Mouse (Mus musculus) heart, embryonic 11.5 days (tissue): ENCODE measurements around the gene Gm14393. TPM values are rescaled to one million over a fixed set of nuclear protein-coding genes. Genes with fewer than 3 reads are reported as not detected.
"Not testable (repeated sequence)": the region's sequence is repeated elsewhere in the genome, so short reads cannot be mapped to it uniquely, and the experiment has no call there.

Source experiments
- ATAC-seq: fragments of 200-750 bp; cut with Nextera tagmentation; replicated peaks from 2 replicates; pipeline ENCODE4 v1.8.0; 2017; ENCODE audit warnings: moderate library complexity; ENCODE audit not compliant: insufficient number of reproducible peaks, low FRiP score, low TSS enrichment
- H3K27ac ChIP-seq: fragments of 300-500 bp; sonication (generic); 2 replicates; pipeline ENCODE4 v1.5.1; 2014; ENCODE audit warnings: mild to moderate bottlenecking, low read depth, low read length
- H3K27me3 ChIP-seq: fragments of 300-500 bp; sonication (generic); 2 replicates; pipeline ENCODE4 v1.6.1; 2014; ENCODE audit warnings: mild to moderate bottlenecking, low read length, mixed read lengths; ENCODE audit not compliant: control insufficient read depth, insufficient read depth
- H3K36me3 ChIP-seq: fragments of 300-500 bp; sonication (generic); 2 replicates; pipeline ENCODE4 v1.6.1; 2014; ENCODE audit warnings: mild to moderate bottlenecking, low read length, moderate library complexity, mixed read lengths; ENCODE audit not compliant: control insufficient read depth, insufficient read depth
- H3K4me1 ChIP-seq: fragments of 300-500 bp; sonication (generic); 2 replicates; pipeline ENCODE4 v1.6.1; 2014; ENCODE audit warnings: low read length; ENCODE audit not compliant: control insufficient read depth, insufficient read depth
- H3K4me2 ChIP-seq: fragments of 300-500 bp; sonication (generic); 2 replicates; pipeline ENCODE4 v1.6.1; 2014; ENCODE audit warnings: mild to moderate bottlenecking, moderate library complexity
- H3K4me3 ChIP-seq: fragments of 300-500 bp; sonication (generic); 2 replicates; pipeline ENCODE4 v1.5.1; 2014; ENCODE audit warnings: low read depth, low read length
- H3K9ac ChIP-seq: fragments of 300-500 bp; sonication (generic); 2 replicates; pipeline ENCODE4 v1.6.1; 2014; ENCODE audit warnings: mild to moderate bottlenecking, low read depth, low read length, moderate library complexity
- H3K9me3 ChIP-seq: fragments of 300-500 bp; sonication (generic); replicated peaks from 2 replicates; pipeline ENCODE4 v1.6.1; 2016; ENCODE audit warnings: low read length; ENCODE audit not compliant: control insufficient read depth
- WGBS: fragments of 180-500 bp; shearing (Covaris S2); extraction: QIAGEN DNeasy Blood & Tissue Kit; methylation state at CpG from one replicate; pipeline ENCODE4 v1.1.7; 2014; ENCODE audit not compliant: insufficient replicate concordance; 5-methylcytosine and 5-hydroxymethylcytosine counted together
- polyA plus RNA-seq: library from polyadenylated mRNA; unstranded; fragments of >200 nt; fragmentation: Nextera tagmentation; extraction: Ambion mirVana; gene quantifications from 2 replicates; pipeline ENCODE4 v1.2.1, GENCODE M21; 2014

The Gm14393 gene
- 1.5 and 1.9 TPM in 2 replicates for polyA plus RNA-seq

- not testable (repeated sequence) for H3K4me2 ChIP-seq, H3K9me3 ChIP-seq, H3K27ac ChIP-seq, H3K4me3 ChIP-seq, H3K36me3 ChIP-seq, H3K9ac ChIP-seq, H3K27me3 ChIP-seq, H3K4me1 ChIP-seq, ATAC-seq
- WGBS, result 60% methylated on average over 1 of the region's 1 CpGs
Measured at GRCm38 (mm10) chr2:175067681-175068261, at the start of gene Gm14393. Gm14393 (minus strand) TSS chr2:175067781.

- not testable (repeated sequence) for H3K4me2 ChIP-seq, H3K36me3 ChIP-seq, H3K9me3 ChIP-seq, H3K9ac ChIP-seq, H3K27me3 ChIP-seq, ATAC-seq, H3K27ac ChIP-seq, H3K4me3 ChIP-seq, H3K4me1 ChIP-seq
- 97% methylated on average over 21 of the region's 27 CpGs for WGBS
Measured at GRCm38 (mm10) chr2:175044268-175044667, 23.3 kb downstream of the Gm14393 start.

Other genes with a start within 250 kb of the Gm14393 start
- not detected in 2 replicates for gene Gm14444, start 57.5 kb downstream of the Gm14393 start, polyA plus RNA-seq
- gene Gm14399, start 74.2 kb upstream of the Gm14393 start, polyA plus RNA-seq, result 6.5 TPM in 2 replicates
- gene Gm14443, start 108.1 kb upstream of the Gm14393 start, polyA plus RNA-seq, result 0.21 and 0.76 TPM in 2 replicates
- 4.1 and 4.9 TPM in 2 replicates for gene Gm14391, start 139.1 kb upstream of the Gm14393 start, polyA plus RNA-seq
- 0.79 and 2.4 TPM in 2 replicates for gene Gm14440, start 207.3 kb upstream of the Gm14393 start, polyA plus RNA-seq